Mouse (Mus musculus): ENCODE measurements at regions not wholly inside any gene's neighbourhood (a gene's known extent, or its start where the extent isn't known, plus 50 kb on each side); places are given as distances from the start of the nearest gene placed in this dataset.
A peak's percentile ranks its signal among the peaks of the same experiment; 100 is the strongest.

DNA sequence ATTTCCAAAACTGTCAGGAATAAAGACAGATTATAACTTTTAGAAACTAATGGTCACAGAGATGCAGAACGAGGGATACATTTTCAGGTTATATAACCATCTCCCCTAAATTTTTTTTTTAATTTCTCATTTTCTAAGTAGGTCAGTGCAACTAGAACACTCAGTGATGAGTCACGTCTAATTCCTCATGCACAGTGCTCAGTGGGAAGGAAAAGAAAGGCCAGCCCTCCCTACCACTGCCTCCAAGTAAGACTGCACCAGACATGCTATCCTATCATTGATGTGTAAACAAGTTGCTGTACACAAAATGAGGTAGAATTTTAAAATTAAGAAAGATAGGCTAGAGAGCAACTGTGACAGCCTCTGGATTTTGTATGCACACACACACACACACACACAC, 724.2 kb upstream of the Auts2 start:
- Histone ChIP-seq H3K9me3 (ENCODE audit: control insufficient read depth, low read length) (no peaks in the 10 kb centered on the region), H3K4me2 (ENCODE audit: low read length) (no peak overlapping the region), H3K27ac (ENCODE audit: low read length) (no peak overlapping the region), H3K36me3 (ENCODE audit: control insufficient read depth, insufficient read depth) (no peaks in the 10 kb centered on the region), H3K27me3 (replicated peaks; ENCODE audit: control insufficient read depth, insufficient read depth, low read length) (no peaks in the 10 kb centered on the region), H3K9ac (replicated peaks; ENCODE audit: low read depth, low read length) (no peak overlapping the region), H3K4me3 (replicated peaks; ENCODE audit: low read length) (no peak overlapping the region), H3K4me1 (replicated peaks; ENCODE audit: control insufficient read depth, insufficient read depth, low read length) (peaks cover 6% of the 10 kb centered on the region; the same call in 1 of the 2 replicates)
- 82% methylated on average over 2 of the region's 2 CpGs for WGBS
- ATAC-seq, result no peak

DNA sequence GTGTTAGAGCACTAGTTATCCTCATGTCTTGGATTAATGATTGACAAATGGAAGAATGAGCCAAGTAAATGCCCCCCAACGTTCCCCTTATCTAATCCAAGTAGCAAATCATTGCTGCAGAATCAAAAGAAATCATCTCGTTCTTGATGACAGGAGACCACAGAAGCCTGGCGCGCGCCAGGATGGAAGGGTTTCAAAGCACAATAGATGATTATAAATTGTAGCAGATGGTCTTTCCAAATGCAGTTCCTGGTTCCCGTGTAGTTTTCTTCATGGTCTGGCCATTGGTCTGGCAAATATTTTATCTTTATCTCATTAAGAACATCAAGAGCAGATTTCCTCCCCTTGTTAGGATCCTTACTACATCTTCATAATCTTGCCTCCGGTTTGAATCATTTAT, 721.8 kb upstream of the Auts2 start:
- Histone ChIP-seq H3K9ac (replicated peaks; ENCODE audit: low read depth, low read length) (no peak overlapping the region), H3K4me2 (ENCODE audit: low read length) (no peak overlapping the region), H3K9me3 (ENCODE audit: control insufficient read depth, low read length) (no peaks in the 10 kb centered on the region), H3K27ac (ENCODE audit: low read length) (0 out of 2 replicates have a peak overlapping the region, but pooled peaks have one; percentile 33), H3K27me3 (replicated peaks; ENCODE audit: control insufficient read depth, insufficient read depth, low read length) (no peaks in the 10 kb centered on the region), H3K4me1 (replicated peaks; ENCODE audit: control insufficient read depth, insufficient read depth, low read length) (peaks cover 6% of the 10 kb centered on the region; the same call in 1 of the 2 replicates), H3K36me3 (ENCODE audit: control insufficient read depth, insufficient read depth) (no peaks in the 10 kb centered on the region), H3K4me3 (replicated peaks; ENCODE audit: low read length) (no peak overlapping the region)
- no peak for ATAC-seq
- 37% methylated on average over 7 of the region's 7 CpGs for WGBS

DNA sequence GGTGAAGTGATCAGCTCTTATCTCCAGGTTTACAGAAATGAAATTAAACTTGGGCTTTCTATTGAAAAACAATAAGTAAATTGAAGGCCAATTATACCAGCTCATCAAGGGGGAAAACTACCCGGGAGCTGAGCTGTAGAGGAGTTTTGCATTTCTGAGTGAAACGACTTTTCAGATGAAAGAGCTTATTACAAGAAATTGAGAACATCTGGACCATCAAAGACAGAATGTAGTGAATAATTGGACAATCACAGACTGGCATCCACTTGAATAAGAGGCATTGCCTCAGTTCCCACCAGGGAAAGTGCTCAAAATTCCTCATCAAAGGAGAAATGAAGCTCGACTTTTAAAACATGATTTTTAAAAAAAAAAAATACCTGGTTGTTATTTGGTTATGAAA, 675.7 kb upstream of the Auts2 start:
- H3K9ac ChIP-seq (replicated peaks; ENCODE audit: low read depth, low read length), result no peak overlapping the region
- no peak for ATAC-seq
- H3K9me3 ChIP-seq (ENCODE audit: control insufficient read depth, low read length), result no peaks in the 10 kb centered on the region
- H3K27ac ChIP-seq (ENCODE audit: low read length), result no peak overlapping the region
- H3K4me2 ChIP-seq (ENCODE audit: low read length), result no peak overlapping the region
- no peaks in the 10 kb centered on the region for H3K27me3 ChIP-seq (replicated peaks; ENCODE audit: control insufficient read depth, insufficient read depth, low read length)
- no peak overlapping the region for H3K4me3 ChIP-seq (replicated peaks; ENCODE audit: low read length)
- H3K4me1 ChIP-seq (replicated peaks; ENCODE audit: control insufficient read depth, insufficient read depth, low read length), result no peaks in the 10 kb centered on the region
- no peaks in the 10 kb centered on the region for H3K36me3 ChIP-seq (ENCODE audit: control insufficient read depth, insufficient read depth)
- WGBS, result 34% methylated on average over 3 of the region's 3 CpGs

DNA sequence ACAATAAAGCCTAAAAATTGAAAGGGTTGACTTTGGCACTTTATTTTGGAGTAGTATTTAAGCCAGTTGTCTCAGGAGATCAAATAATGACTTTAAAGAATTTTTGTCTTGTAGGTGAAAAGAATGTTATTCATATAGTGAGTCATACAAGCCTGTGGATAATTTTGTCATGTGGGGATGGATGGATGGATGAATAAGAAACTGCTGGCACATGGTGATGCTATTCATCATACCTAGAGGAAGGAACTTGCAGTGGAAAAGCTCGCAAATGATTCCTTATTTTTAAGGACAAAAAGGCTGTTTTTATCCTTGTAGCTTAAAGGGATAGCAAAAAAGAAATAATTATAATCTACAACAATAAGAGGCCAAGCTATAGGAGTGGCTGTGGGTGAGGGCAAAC, 655.4 kb upstream of the Auts2 start:
- Histone ChIP-seq H3K27ac (ENCODE audit: low read length) (no peak overlapping the region), H3K9ac (replicated peaks; ENCODE audit: low read depth, low read length) (no peak overlapping the region), H3K9me3 (ENCODE audit: control insufficient read depth, low read length) (no peaks in the 10 kb centered on the region), H3K27me3 (replicated peaks; ENCODE audit: control insufficient read depth, insufficient read depth, low read length) (no peaks in the 10 kb centered on the region), H3K36me3 (ENCODE audit: control insufficient read depth, insufficient read depth) (no peaks in the 10 kb centered on the region), H3K4me1 (replicated peaks; ENCODE audit: control insufficient read depth, insufficient read depth, low read length) (no peaks in the 10 kb centered on the region), H3K4me3 (replicated peaks; ENCODE audit: low read length) (no peak overlapping the region), H3K4me2 (ENCODE audit: low read length) (no peak overlapping the region)
- WGBS, result 89% methylated on average over 1 of the region's 1 CpGs
- no peak for ATAC-seq

DNA sequence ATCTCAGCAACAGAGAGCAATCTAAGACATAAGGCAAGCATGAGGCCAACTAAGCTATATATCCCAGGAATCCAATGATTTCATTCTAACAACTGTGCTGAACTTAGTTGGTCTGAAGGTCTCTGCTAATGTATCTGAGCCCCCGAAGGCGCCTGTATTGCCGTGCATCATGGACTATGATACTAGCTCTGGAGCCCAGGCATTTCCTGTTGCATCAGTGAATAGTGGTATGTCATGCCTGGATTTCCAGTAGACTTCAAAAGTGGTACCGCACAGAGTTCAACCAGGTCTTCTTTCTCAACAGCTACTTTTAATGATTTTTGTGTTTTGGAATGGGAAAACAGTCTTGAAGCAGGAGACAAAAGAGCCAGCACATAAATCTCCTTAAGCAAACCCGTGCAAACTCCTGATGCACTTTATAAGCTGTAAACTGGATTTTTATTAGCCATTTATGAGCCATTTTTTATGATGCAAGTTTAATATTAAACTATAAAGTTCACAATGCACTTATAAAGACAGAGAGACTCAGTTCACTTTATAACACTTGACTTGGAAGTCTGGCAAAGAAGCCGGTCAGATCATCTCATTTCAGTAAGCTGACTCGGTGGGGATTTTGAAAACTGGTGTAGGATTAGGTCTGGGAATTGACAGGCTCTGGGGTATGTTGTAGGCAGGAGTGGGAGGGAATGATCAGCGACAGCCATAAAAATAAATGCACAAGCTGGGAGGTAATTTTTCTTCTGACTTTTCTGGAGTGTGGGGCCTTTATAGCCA, 646.8 kb upstream of the Auts2 start:
- Histone ChIP-seq H3K27ac (ENCODE audit: low read length) (no peak overlapping the region), H3K4me1 (replicated peaks; ENCODE audit: control insufficient read depth, insufficient read depth, low read length) (no peaks in the 10 kb centered on the region), H3K9me3 (ENCODE audit: control insufficient read depth, low read length) (no peaks in the 10 kb centered on the region), H3K36me3 (ENCODE audit: control insufficient read depth, insufficient read depth) (no peaks in the 10 kb centered on the region), H3K4me2 (ENCODE audit: low read length) (no peak overlapping the region), H3K9ac (replicated peaks; ENCODE audit: low read depth, low read length) (no peak overlapping the region), H3K27me3 (replicated peaks; ENCODE audit: control insufficient read depth, insufficient read depth, low read length) (no peaks in the 10 kb centered on the region), H3K4me3 (replicated peaks; ENCODE audit: low read length) (no peak overlapping the region)
- 89% methylated on average over 8 of the region's 8 CpGs for WGBS
- ATAC-seq, result no peak

DNA sequence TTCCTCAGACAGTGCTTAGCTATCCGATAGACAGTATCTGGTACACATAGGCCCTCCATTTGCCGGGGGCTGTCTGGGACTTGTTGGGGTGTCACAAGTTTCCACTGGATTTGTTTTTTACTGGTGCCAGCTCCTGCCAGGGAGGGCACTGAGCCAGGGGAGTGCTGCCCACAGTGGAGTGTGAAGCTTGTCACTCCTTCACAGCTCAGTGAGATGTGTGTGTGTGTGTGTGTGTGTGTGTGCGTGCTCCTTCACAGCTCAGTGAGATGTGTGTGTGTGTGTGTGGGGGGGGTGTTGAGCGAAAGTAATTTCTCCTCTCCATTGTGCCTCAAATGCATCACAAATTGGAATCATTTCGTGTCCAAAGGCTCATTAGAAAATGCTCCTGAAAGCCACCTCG, 632.5 kb upstream of the Auts2 start:
- Histone ChIP-seq H3K4me2 (ENCODE audit: low read length) (no peak overlapping the region), H3K4me1 (replicated peaks; ENCODE audit: control insufficient read depth, insufficient read depth, low read length) (peaks cover 19% of the 10 kb centered on the region), H3K36me3 (ENCODE audit: control insufficient read depth, insufficient read depth) (no peaks in the 10 kb centered on the region), H3K27me3 (replicated peaks; ENCODE audit: control insufficient read depth, insufficient read depth, low read length) (no peaks in the 10 kb centered on the region), H3K9ac (replicated peaks; ENCODE audit: low read depth, low read length) (no peak overlapping the region), H3K9me3 (ENCODE audit: control insufficient read depth, low read length) (no peaks in the 10 kb centered on the region), H3K27ac (ENCODE audit: low read length) (no peak overlapping the region), H3K4me3 (replicated peaks; ENCODE audit: low read length) (no peak overlapping the region)
- ATAC-seq, result peak; percentile 72; the same call in 1 of the 2 replicates
- 43% methylated on average over 6 of the region's 6 CpGs for WGBS

DNA sequence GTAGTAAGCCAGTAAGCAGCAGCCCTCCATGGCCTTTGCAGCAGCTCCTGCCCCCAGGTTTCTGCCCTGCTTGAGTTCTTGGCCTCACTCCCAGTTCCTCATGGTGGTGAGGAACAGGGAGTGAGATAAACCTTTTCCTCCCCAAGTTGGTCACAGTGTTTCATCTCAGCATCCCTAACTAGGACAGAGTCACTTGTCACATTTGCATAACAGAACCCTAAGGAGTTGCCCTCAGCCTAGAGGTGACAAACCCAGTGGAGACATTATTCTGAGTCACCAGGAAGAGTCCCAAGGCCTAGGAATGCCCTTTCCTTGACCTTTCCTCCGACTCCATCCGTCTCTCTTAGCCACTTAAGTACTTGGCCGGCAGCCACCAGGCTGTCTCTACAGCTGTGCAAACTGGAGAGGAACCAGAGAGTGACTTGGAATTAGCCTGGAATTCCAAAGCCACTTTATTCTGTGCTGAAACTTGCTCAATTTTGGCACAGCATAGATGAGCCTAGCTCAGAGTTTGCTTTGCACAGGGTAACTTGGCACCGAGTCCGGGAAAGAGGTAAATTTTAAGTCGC, 630.1 kb upstream of the Auts2 start:
- no peak overlapping the region for H3K27ac ChIP-seq (ENCODE audit: low read length)
- no peak overlapping the region for H3K4me3 ChIP-seq (replicated peaks; ENCODE audit: low read length)
- H3K9ac ChIP-seq (replicated peaks; ENCODE audit: low read depth, low read length), result no peak overlapping the region
- H3K36me3 ChIP-seq (ENCODE audit: control insufficient read depth, insufficient read depth), result no peaks in the 10 kb centered on the region
- no peaks in the 10 kb centered on the region for H3K9me3 ChIP-seq (ENCODE audit: control insufficient read depth, low read length)
- H3K27me3 ChIP-seq (replicated peaks; ENCODE audit: control insufficient read depth, insufficient read depth, low read length), result no peaks in the 10 kb centered on the region
- WGBS, result 18% methylated on average over 6 of the region's 6 CpGs
- H3K4me2 ChIP-seq (ENCODE audit: low read length), result no peak overlapping the region
- peaks cover 23% of the 10 kb centered on the region for H3K4me1 ChIP-seq (replicated peaks; ENCODE audit: control insufficient read depth, insufficient read depth, low read length)
- ATAC-seq, result peak; percentile 57; the same call in 1 of the 2 replicates

DNA sequence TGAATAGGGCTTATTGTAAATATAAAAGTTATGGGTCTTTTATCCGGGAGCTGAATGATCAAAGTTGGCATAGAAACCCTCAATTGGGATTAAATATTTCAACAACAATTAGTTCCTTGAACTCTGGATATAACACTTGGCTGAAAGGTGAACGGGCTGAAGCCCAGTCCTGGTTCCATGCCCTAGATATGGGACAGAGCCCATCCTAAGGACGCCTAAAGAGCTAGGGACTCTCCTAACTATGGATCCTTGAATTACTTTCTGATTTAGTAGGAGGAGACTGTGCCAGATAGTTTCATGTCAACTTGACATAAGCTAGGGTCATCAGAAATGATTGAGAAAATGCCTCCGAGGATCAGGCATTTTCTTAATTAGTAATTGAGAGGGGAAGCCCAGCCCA, 629.5 kb upstream of the Auts2 start:
- 76% methylated on average over 4 of the region's 4 CpGs for WGBS
- Histone ChIP-seq H3K27ac (ENCODE audit: low read length) (no peak overlapping the region), H3K4me2 (ENCODE audit: low read length) (no peak overlapping the region), H3K4me1 (replicated peaks; ENCODE audit: control insufficient read depth, insufficient read depth, low read length) (peaks cover 23% of the 10 kb centered on the region), H3K4me3 (replicated peaks; ENCODE audit: low read length) (no peak overlapping the region), H3K27me3 (replicated peaks; ENCODE audit: control insufficient read depth, insufficient read depth, low read length) (no peaks in the 10 kb centered on the region), H3K36me3 (ENCODE audit: control insufficient read depth, insufficient read depth) (no peaks in the 10 kb centered on the region), H3K9ac (replicated peaks; ENCODE audit: low read depth, low read length) (no peak overlapping the region), H3K9me3 (ENCODE audit: control insufficient read depth, low read length) (no peaks in the 10 kb centered on the region)
- no peak for ATAC-seq

DNA sequence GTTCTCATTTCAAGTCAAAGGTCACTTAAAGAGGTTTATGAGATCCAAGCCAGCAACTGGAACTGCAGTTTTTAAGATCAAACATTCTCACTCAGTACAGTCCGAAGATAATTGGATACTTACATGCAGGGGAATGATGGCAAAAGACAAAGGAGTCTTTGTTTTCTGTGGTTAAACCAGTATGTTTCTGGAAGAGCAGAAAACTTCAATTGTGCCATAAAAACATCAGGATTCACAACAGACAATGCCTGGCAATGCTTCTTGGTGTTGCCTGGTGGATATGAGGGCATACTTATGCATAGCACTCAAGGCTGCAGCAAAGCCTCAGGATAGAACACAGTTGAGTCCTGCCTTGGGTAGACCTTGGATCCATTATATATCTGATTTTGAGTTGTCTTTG, 628.1 kb upstream of the Auts2 start:
- H3K4me3 ChIP-seq (replicated peaks; ENCODE audit: low read length), result no peak overlapping the region
- H3K9ac ChIP-seq (replicated peaks; ENCODE audit: low read depth, low read length), result no peak overlapping the region
- H3K36me3 ChIP-seq (ENCODE audit: control insufficient read depth, insufficient read depth), result no peaks in the 10 kb centered on the region
- no peaks in the 10 kb centered on the region for H3K27me3 ChIP-seq (replicated peaks; ENCODE audit: control insufficient read depth, insufficient read depth, low read length)
- no peak overlapping the region for H3K4me2 ChIP-seq (ENCODE audit: low read length)
- H3K4me1 ChIP-seq (replicated peaks; ENCODE audit: control insufficient read depth, insufficient read depth, low read length), result peaks cover 29% of the 10 kb centered on the region
- no peak for ATAC-seq
- no peak overlapping the region for H3K27ac ChIP-seq (ENCODE audit: low read length)
- 40% methylated on average over 1 of the region's 1 CpGs for WGBS
- no peaks in the 10 kb centered on the region for H3K9me3 ChIP-seq (ENCODE audit: control insufficient read depth, low read length)
